ENCODE assay signal across 8 mouse cellular contexts in the genomic region with DNA sequence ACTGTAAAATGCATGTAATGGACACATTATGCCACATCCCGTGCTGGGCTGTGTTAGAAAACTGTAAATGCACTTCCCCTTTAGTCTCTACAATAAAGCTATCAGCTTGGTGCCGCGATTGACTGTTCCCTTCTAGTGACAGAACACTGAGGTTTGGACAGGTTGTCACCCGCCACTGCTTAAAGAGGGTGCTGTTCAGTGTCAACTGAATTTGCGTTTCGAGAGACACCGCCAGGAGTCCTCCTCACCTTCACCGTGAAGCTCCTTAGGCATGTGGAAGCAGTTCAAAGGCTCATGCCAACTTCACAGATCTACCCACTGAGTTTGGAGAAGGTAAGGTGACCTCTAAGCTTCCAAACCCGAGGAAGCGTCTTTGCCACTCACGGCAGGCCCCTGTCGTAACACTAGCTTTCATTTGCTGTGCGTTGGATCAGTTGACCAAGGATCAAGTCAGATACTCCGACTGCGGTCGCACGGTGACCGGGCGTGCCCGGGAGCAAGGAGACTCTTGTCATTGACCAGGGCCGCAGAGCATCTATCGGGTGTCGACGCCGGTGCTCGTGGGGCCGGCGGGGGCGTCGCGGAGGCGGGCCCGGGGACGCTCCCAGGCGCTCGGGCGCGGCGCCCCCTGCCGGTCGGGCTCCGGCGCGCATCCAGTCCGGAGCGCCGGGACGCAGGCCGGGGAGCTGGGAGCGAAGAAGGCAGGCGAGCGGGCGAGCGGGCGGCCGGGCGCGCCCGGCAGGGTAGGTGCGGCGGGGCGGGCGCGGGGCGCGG. TPM values are rescaled to one million over a fixed set of nuclear protein-coding genes. Genes with fewer than 3 reads are reported as not detected.
DNase-seq lines count a peak whose midpoint lies in the region; ATAC-seq and TF ChIP-seq lines count a peak whose summit lies in the region.

No protein-coding gene starts in this region.

- WGBS in heart, embryonic 13.5 days = 2% methylated on average over 52 of the region's 66 CpGs
- WGBS in liver, embryonic 14.5 days (ENCODE audit: insufficient replicate concordance) = 4% methylated on average over 46 of the region's 66 CpGs
- WGBS in olfactory bulb, adult 2 months = 4% methylated on average over 50 of the region's 66 CpGs

- H3K36me3 ChIP-seq in heart, embryonic 13.5 days = no peaks in the 10 kb centered on the region
- H3K36me3 ChIP-seq in liver, embryonic 14.5 days (replicated peaks; ENCODE audit: control insufficient read depth, insufficient read depth, low read depth) = no peaks in the 10 kb centered on the region

- TF ChIP-seq CTCF in liver, embryonic 14.5 days (IDR thresholded peaks at IDR 0.05; ENCODE audit: low read depth) = peak; percentile 17; the same call in 1 of the 2 replicates
- peak; percentile 64; the same call in 1 of the 2 replicates for TF ChIP-seq CTCF in olfactory bulb, adult 2 months (IDR thresholded peaks at IDR 0.05; ENCODE audit: insufficient read depth, low read depth, low read length)

- ATAC-seq in heart, embryonic 13.5 days (ENCODE audit: extremely low read depth, insufficient number of reproducible peaks, low FRiP score, low TSS enrichment) = peak; percentile 42; the same call in 1 of the 2 replicates
- ATAC-seq in liver, embryonic 14.5 days (ENCODE audit: insufficient read depth) = no peak

- H3K4me2 ChIP-seq in heart, embryonic 13.5 days = peak overlapping the region; percentile 88
- H3K4me2 ChIP-seq in liver, embryonic 14.5 days (ENCODE audit: low read depth) = peak overlapping the region; percentile 52

- TF ChIP-seq POLR2A in olfactory bulb, adult 2 months (IDR thresholded peaks at IDR 0.05; ENCODE audit: insufficient read depth, low read depth, low read length) = 0 out of 2 replicates have a peak, but pooled peaks have one; percentile 23

- H3K9me3 ChIP-seq in heart, embryonic 13.5 days = 0 out of 2 replicates have a peak, but pooled peaks cover 2% of the 10 kb centered on the region
- no peaks in the 10 kb centered on the region for H3K9me3 ChIP-seq in liver, embryonic 14.5 days (ENCODE audit: control insufficient read depth, low read length)

- no peak overlapping the region for H3K9ac ChIP-seq in heart, embryonic 13.5 days
- no peak overlapping the region for H3K9ac ChIP-seq in liver, embryonic 14.5 days (replicated peaks)

- no peak for TF ChIP-seq EP300 in liver, embryonic 14.5 days (IDR thresholded peaks at IDR 0.05; ENCODE audit: low read depth)

- peak overlapping the region; percentile 67 for H3K4me3 ChIP-seq in heart, embryonic 13.5 days
- peak overlapping the region in 1 of 2 experiments; percentile 33; a peak in 2 of 4 replicates for H3K4me3 ChIP-seq in liver, embryonic 14.5 days (ENCODE audit: insufficient read depth in 1 of 2, low read depth in 2 of 2, low read length in 2 of 2)
- H3K4me3 ChIP-seq in olfactory bulb, adult 2 months (ENCODE audit: insufficient read depth, low read depth, low read length) = peak overlapping the region; percentile 63

- H3K4me1 ChIP-seq in heart, embryonic 13.5 days = peaks cover 16% of the 10 kb centered on the region
- no peaks in the 10 kb centered on the region for H3K4me1 ChIP-seq in liver, embryonic 14.5 days (replicated peaks; ENCODE audit: control insufficient read depth in 2 of 2, insufficient read depth in 2 of 2, low read length in 1 of 2)
- peaks cover 11% of the 10 kb centered on the region for H3K4me1 ChIP-seq in olfactory bulb, adult 2 months (ENCODE audit: control insufficient read depth, insufficient read depth, low read length)

- DNase-seq in ovary, postnatal 10 days (ENCODE audit: low spot score) = peak; percentile 28
- no peak for DNase-seq in ovary, adult 18-20 months (ENCODE audit: low spot score)
- peak; percentile 80 for DNase-seq in embryo, embryonic 9.5 days (ENCODE audit: extremely low spot score)
- peak; percentile 32 to 46 for DNase-seq in kidney, postnatal 25 days
- DNase-seq in liver, embryonic 14.5 days (ENCODE audit: low read depth in 3 of 3, low spot score in 3 of 3) = peak in 1 of 3 experiments; percentile 2
- peak; percentile 46 to 58 for DNase-seq in thymus, postnatal 36 days

- no peak overlapping the region for H3K27ac ChIP-seq in heart, embryonic 13.5 days (replicated peaks)
- H3K27ac ChIP-seq in liver, embryonic 14.5 days = no peak overlapping the region
- peak overlapping the region; percentile 68 for H3K27ac ChIP-seq in olfactory bulb, adult 2 months (ENCODE audit: insufficient read depth, low read depth, low read length)

- H3K27me3 ChIP-seq in heart, embryonic 13.5 days (replicated peaks) = peaks cover 71% of the 10 kb centered on the region
- H3K27me3 ChIP-seq in liver, embryonic 14.5 days (ENCODE audit: control insufficient read depth, insufficient read depth, low read length) = peaks cover 47% of the 10 kb centered on the region

RNA-seq across cellular contexts. Expression of a gene that starts 0.5 kb away (rescaled TPM):
- polyA plus RNA-seq in heart, embryonic 13.5 days (2015; fragmentation: Nextera tagmentation; extraction: Ambion mirVana) = 0.29 and 0.88 TPM in 2 replicates
- polyA plus RNA-seq in liver, embryonic 14.5 days (2012; rRNA removed) = 0.13 and 0.21 TPM in 2 replicates
- 0.41 TPM in 1 of 2 replicates, not detected in the other for polyA plus RNA-seq in liver, embryonic 14.5 days (2014; fragmentation: Nextera tagmentation; extraction: Ambion mirVana)
- polyA plus RNA-seq in olfactory bulb, adult 2 months (2012; ENCODE audit: insufficient read depth, insufficient read length, low replicate concordance, missing spikeins) = not detected in 2 replicates
